Mouse (Mus musculus) liver, embryonic 14.5 days (tissue): ENCODE measurements around the gene Rimbp2. TPM values are rescaled to one million over a fixed set of nuclear protein-coding genes. Genes with fewer than 3 reads are reported as not detected.

ENCODE experiments used
- ATAC-seq: fragments of 200-750 bp; cut with Nextera tagmentation; 2 replicates; pipeline ENCODE4 v1.8.0; 2017; ENCODE audit warnings: moderate number of reproducible peaks, mild to moderate bottlenecking, moderate library complexity; ENCODE audit not compliant: insufficient read depth
- DNase-seq, 3 experiments: peaks; one replicate each; pipeline ENCODE4 v3.0.0-alpha.2; 2012 to 2013; ENCODE audit warnings: low read depth in 3 of 3, low spot score in 3 of 3
- H3K27ac ChIP-seq: fragments of 300-500 bp; sonication (generic); 2 replicates; pipeline ENCODE4 v1.5.1; 2014; ENCODE audit warnings: moderate library complexity, mild to moderate bottlenecking, control low read depth, inconsistent platforms
- H3K27me3 ChIP-seq: fragments of 300-500 bp; sonication (generic); 2 replicates; pipeline ENCODE4 v1.6.1; 2014; ENCODE audit warnings: mild to moderate bottlenecking, low read length, moderate library complexity; ENCODE audit not compliant: control insufficient read depth, insufficient read depth
- H3K36me3 ChIP-seq: fragments of 300-500 bp; sonication (generic); replicated peaks from 2 replicates; pipeline ENCODE4 v1.6.1; 2014; ENCODE audit warnings: low read depth; ENCODE audit not compliant: control insufficient read depth, insufficient read depth
- H3K4me1 ChIP-seq, 2 experiments: fragments of 200-500 bp in 1 of 2; fragments of 300-500 bp in 1 of 2; sonication (generic) in 1 of 2; replicated peaks; 2 replicates each; pipeline ENCODE4 v1.6.1; 2012 to 2014; ENCODE audit warnings: antibody characterized with exemption in 1 of 2, inconsistent platforms in 1 of 2, low read length in 1 of 2; ENCODE audit not compliant: control insufficient read depth in 2 of 2, insufficient read depth in 2 of 2
- H3K4me2 ChIP-seq: fragments of 300-500 bp; sonication (generic); 2 replicates; pipeline ENCODE4 v1.6.1; 2014; ENCODE audit warnings: low read depth, mild to moderate bottlenecking, control low read depth, moderate library complexity
- H3K4me3 ChIP-seq, 2 experiments: fragments of 200-500 bp in 1 of 2; fragments of 300-500 bp in 1 of 2; sonication (generic) in 1 of 2; 2 replicates each; pipeline ENCODE4 v1.5.1; 2012 to 2014; ENCODE audit warnings: low read depth in 2 of 2, low read length in 2 of 2, mild to moderate bottlenecking in 2 of 2, control low read depth in 1 of 2, inconsistent platforms in 1 of 2, moderate library complexity in 1 of 2; ENCODE audit not compliant: insufficient read depth in 1 of 2
- H3K9ac ChIP-seq: fragments of 300-500 bp; sonication (generic); replicated peaks from 2 replicates; pipeline ENCODE4 v1.6.1; 2014; ENCODE audit warnings: mild to moderate bottlenecking, control low read depth, moderate library complexity
- H3K9me3 ChIP-seq: fragments of 300-500 bp; sonication (generic); 2 replicates; pipeline ENCODE4 v1.6.1; 2016; ENCODE audit warnings: low read length, mixed read lengths; ENCODE audit not compliant: control insufficient read depth
- CTCF ChIP-seq: IDR thresholded peaks from 2 replicates; pipeline ENCODE4 v1.5.1; 2016; ENCODE audit warnings: antibody characterized with exemption, low read depth, control low read depth
- EP300 ChIP-seq: IDR thresholded peaks from 2 replicates; pipeline ENCODE4 v1.6.1; 2016; ENCODE audit warnings: antibody characterized with exemption, low read depth
- WGBS: fragments of 180-500 bp; shearing (Covaris S2); extraction: QIAGEN DNeasy Blood & Tissue Kit; methylation state at CpG from one replicate; pipeline ENCODE4 v1.1.7; 2014; ENCODE audit not compliant: insufficient replicate concordance; 5-methylcytosine and 5-hydroxymethylcytosine counted together
- polyA plus RNA-seq, 2 experiments: library from polyadenylated mRNA; depleted of rRNA in 1 of 2; stranded (reverse) in 1 of 2; unstranded in 1 of 2; fragments of >200 nt; fragmentation: Nextera tagmentation in 1 of 2; extraction: Ambion mirVana in 1 of 2; gene quantifications; 2 replicates each; pipeline versions ENCODE4 v1.2.1 to v1.2.3; 2012 to 2014

Rimbp2 gene
- polyA plus RNA-seq (2012; rRNA removed) (0.01 and 0.04 TPM in 2 replicates), polyA plus RNA-seq (2014; fragmentation: Nextera tagmentation; extraction: Ambion mirVana) (not detected in 2 replicates)

DNA sequence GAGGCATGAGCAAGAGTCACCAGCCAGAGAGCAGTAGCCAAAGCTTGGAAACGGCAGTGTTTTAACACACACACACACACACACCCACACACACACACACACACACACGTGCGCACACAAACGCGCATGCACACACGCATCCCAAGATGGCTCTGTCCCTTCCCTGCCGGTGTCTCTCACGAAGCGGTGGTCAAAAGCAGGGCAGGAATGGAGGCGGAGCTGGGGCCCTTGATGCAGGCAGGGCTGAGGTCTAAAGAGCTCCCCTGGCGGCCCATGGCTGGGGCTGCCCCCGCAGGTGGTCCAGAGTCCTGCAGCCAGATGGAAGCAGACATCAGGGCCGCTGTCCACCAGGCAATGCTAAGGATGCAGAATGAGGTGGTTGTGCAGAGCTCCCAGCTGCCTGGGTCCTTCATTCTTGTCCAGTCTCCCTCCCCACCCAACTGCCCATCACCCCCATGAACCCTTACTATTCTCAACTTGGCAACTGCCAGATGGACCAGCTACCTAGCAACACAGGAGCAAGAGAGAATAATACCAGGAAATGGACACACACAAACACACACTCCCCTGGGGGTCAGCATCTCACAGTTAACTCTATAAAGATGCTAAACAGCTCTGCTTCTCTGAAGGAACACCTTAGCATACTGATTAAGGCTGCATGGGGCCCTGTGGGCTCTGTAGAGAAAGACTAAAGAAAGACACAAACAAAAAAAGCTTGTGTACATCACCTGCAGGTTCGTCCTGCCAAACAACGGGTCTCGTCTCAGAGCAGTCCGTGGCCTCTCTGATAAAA lies at the start of gene Rimbp2:
Rimbp2 (minus strand) TSS at position 209 of the 793 bp plus-strand sequence.
- H3K27ac ChIP-seq: no peak within 1 kb of the TSS
- no peaks in the 10 kb centered on the region; the same call in 1 of the 2 replicates for H3K27me3 ChIP-seq
- no peaks in the 10 kb centered on the region; the same call in 1 of the 2 replicates for H3K9me3 ChIP-seq
- no peak within 1 kb of the TSS for H3K4me2 ChIP-seq
- no peaks in the 10 kb centered on the region for H3K36me3 ChIP-seq
- DNase-seq: no peak
- ATAC-seq: no peak
- no peak within 1 kb of the TSS for H3K9ac ChIP-seq
- 11% methylated on average over 17 of the region's 17 CpGs for WGBS
- no peak within 1 kb of the TSS for H3K4me3 ChIP-seq
- TF ChIP-seq CTCF (0 out of 2 replicates have a peak, but pooled peaks have one; percentile 15), EP300 (no peak)
- H3K4me1 ChIP-seq: no peaks in the 10 kb centered on the region

DNA sequence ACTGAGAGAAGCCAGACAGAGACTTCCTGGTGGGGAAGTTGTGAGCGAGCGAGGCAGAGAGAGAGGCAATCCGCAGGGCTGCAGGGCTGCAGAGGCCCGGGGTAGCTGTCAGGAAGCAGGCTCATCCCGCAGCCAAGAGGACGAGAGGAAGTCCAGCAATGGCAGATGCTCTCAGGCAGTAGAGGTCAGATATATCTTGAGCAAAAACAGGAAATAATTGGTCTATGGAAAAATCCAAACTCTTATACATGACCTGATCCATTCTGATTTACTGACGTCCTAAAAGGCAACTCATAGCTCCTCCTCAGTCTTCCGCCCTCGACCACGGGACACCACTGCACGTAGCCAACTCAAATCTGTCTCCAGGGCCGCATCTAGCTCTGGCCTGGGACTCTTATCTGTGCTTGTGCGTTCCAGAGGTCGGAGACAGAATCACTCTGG lies 49.3 kb upstream of the Rimbp2 start:
- Histone ChIP-seq H3K4me3 (peak overlapping the region in 1 of 2 experiments; percentile 28; a peak in 2 of 4 replicates), H3K9ac (0 out of 2 replicates have a peak overlapping the region, but pooled peaks have one; percentile 19), H3K27ac (peak overlapping the region; percentile 81), H3K36me3 (peaks cover 45% of the 10 kb centered on the region), H3K27me3 (no peaks in the 10 kb centered on the region), H3K9me3 (no peaks in the 10 kb centered on the region), H3K4me2 (peak overlapping the region; percentile 53), H3K4me1 (peaks cover 51 to 56% of the 10 kb centered on the region in 2 experiments)
- DNase-seq: no peak
- ATAC-seq: peak; percentile 4; the same call in 1 of the 2 replicates
- 11% methylated on average over 14 of the region's 14 CpGs for WGBS
- TF ChIP-seq EP300 (no peak), CTCF (no peak)

DNA sequence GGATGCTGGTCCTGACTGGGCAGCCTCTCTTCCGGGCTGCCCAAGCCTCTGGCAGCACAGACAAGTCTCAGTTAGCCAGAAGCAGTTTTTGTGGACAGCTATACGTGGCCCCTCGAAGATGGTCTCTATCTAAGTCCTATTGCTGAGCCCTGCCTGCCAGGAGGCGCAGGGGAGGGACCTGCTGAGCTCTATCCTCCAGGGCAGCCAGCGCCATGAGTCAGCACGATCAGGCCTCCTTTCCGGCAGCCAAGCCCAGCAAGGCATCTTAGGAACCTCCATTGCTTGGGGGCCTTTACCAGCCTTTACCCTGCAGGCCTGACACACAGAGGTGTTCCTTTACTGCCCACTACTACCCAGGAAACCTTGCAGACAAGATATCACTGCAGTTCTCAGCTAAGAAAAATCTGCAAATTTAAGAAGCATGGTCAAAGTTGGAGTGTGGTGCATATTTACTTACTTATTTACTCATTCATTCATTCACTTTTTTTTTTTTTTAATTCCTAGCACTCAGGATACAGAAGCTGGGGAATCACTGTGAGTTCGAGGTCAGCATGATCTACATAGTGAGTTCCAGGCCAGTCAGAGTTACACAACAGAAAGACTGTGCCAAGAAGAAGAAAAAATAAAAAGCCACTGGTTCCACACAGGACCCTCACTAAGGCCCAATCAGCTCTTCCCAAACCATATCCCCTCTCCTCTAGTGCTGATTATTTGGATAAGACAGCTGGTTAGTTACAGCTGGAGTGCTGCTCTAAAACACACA lies 47.6 kb upstream of the Rimbp2 start:
- TF ChIP-seq CTCF (peak; percentile 84), EP300 (peak; percentile 47)
- ATAC-seq (peak; percentile 85), DNase-seq (peak; percentile 77 to 82 (median 80))
- Histone ChIP-seq H3K27me3 (no peaks in the 10 kb centered on the region), H3K9me3 (no peaks in the 10 kb centered on the region), H3K36me3 (peaks cover 57% of the 10 kb centered on the region), H3K9ac (peak overlapping the region; percentile 38), H3K4me2 (peak overlapping the region; percentile 53), H3K4me3 (peak overlapping the region; percentile 18 to 23; a peak in 3 of 4 replicates), H3K4me1 (peaks cover 50 to 52% of the 10 kb centered on the region in 2 experiments), H3K27ac (peak overlapping the region; percentile 81)
- 11% methylated on average over 8 of the region's 8 CpGs for WGBS

DNA sequence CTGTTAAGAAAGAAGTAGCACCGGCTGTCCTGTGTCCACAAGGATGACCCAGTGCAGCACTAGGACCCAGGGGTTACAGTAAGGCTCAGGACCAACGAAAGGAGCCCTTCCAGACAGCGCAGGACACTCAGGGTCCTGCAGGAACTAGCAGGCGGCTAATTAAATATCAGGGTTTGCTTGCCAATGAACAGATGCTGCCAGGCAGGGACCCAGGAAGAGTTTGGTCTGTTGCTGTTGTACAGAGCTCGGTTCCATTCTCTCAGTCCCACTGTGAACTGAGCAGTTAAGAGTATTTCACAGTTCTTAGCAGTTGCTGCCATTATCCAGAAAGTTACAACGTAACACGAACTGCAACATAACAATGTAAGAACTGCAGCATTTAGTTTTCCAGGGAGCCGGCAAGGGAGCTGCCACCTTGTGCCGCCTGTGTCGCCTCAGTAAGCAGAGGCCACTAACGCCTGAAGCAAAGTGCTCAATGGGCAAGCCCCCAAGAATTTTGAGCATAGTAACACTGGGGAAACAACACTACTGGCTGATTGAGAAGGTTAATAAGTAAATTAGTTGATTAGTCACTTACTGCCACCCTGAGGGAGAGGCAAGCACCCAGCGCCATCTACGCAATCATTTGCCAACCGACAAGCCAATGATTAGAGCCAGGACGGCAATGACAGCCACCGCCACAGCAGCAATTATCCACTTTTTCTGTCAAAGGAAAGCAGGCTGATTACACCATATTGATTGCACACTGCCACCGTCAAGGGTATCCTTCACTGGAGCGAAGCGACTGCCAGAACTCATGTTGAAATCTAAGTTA lies 34.1 kb upstream of the Rimbp2 start:
- Histone ChIP-seq H3K9ac (no peak overlapping the region), H3K9me3 (no peaks in the 10 kb centered on the region), H3K27ac (no peak overlapping the region), H3K4me2 (no peak overlapping the region), H3K27me3 (no peaks in the 10 kb centered on the region), H3K36me3 (peaks cover 77% of the 10 kb centered on the region), H3K4me1 (no peaks in the 10 kb centered on the region), H3K4me3 (no peak overlapping the region)
- ATAC-seq: no peak
- TF ChIP-seq CTCF: no peak
- TF ChIP-seq EP300: no peak
- WGBS: 90% methylated on average over 19 of the region's 19 CpGs
- DNase-seq: no peak
